Mouse (Mus musculus) common myeloid progenitor, adult 5-6 weeks (primary cell): Measurements from ENCODE around the gene Srsf2. TPM values are rescaled to one million over a fixed set of nuclear protein-coding genes. Genes with fewer than 3 reads are reported as not detected.
A peak's percentile ranks its signal among the peaks of the same experiment; 100 is the strongest.
"Not testable (repeated sequence)": the region's sequence is repeated elsewhere in the genome, so short reads cannot be mapped to it uniquely, and the experiment has no call there.

ENCODE experiments used
- ATAC-seq: replicated peaks from 2 replicates; pipeline ENCODE4 v1.8.0; 2016; ENCODE audit warnings: low read depth, mild to moderate bottlenecking, moderate TSS enrichment, inconsistent platforms; ENCODE audit not compliant: poor library complexity, severe bottlenecking
- total RNA-seq: library from RNA; stranded (forward); fragments of 200-1000, 187-1606 nt; gene quantifications from 2 replicates; pipeline ENCODE4 v1.2.3, GENCODE M21; 2017

Srsf2 gene
- 451 and 629 TPM in 2 replicates for total RNA-seq

GRCm38 (mm10) chr11:116852891-116853511, at the start of gene Srsf2:
Gene Srsf2, minus strand, starts transcription at chr11:116853094.
- peak; percentile 77 for ATAC-seq

GRCm38 (mm10) chr11:116902588-116902987, 49.7 kb upstream of the Srsf2 start:
- not testable (repeated sequence) for ATAC-seq

GRCm38 (mm10) chr11:116899247-116899646, 46.4 kb upstream of the Srsf2 start:
- no peak for ATAC-seq

GRCm38 (mm10) chr11:116895402-116895801, 42.5 kb upstream of the Srsf2 start:
- no peak for ATAC-seq

GRCm38 (mm10) chr11:116893532-116894442, 40.9 kb upstream of the Srsf2 start:
- no peak for ATAC-seq

GRCm38 (mm10) chr11:116887136-116887535, 34.2 kb upstream of the Srsf2 start:
- no peak for ATAC-seq

GRCm38 (mm10) chr11:116885275-116886151, 32.6 kb upstream of the Srsf2 start:
- ATAC-seq: peak; percentile 87; the same call in 1 of the 2 replicates

- ATAC-seq: no peak
Observed at GRCm38 (mm10) chr11:116884061-116884460, 31.2 kb upstream of the Srsf2 start.

GRCm38 (mm10) chr11:116882446-116882845, 29.6 kb upstream of the Srsf2 start:
- ATAC-seq: no peak

GRCm38 (mm10) chr11:116881440-116881839, 28.5 kb upstream of the Srsf2 start:
- ATAC-seq: no peak

- ATAC-seq: no peak
Observed at GRCm38 (mm10) chr11:116880839-116881238, 27.9 kb upstream of the Srsf2 start.

- no peak for ATAC-seq
Observed at GRCm38 (mm10) chr11:116878454-116878853, 25.6 kb upstream of the Srsf2 start.

GRCm38 (mm10) chr11:116873987-116874386, 21.1 kb upstream of the Srsf2 start:
- ATAC-seq: no peak

GRCm38 (mm10) chr11:116871538-116871937, 18.6 kb upstream of the Srsf2 start:
- ATAC-seq: no peak

GRCm38 (mm10) chr11:116869641-116870040, 16.7 kb upstream of the Srsf2 start:
- ATAC-seq: no peak

- no peak for ATAC-seq
Observed at GRCm38 (mm10) chr11:116869223-116869622, 16.3 kb upstream of the Srsf2 start.

GRCm38 (mm10) chr11:116868129-116868528, 15.2 kb upstream of the Srsf2 start:
- ATAC-seq: no peak

- ATAC-seq: no peak
Observed at GRCm38 (mm10) chr11:116865945-116866585, 13.2 kb upstream of the Srsf2 start.

GRCm38 (mm10) chr11:116864444-116864843, 11.6 kb upstream of the Srsf2 start:
- no peak for ATAC-seq
